8 mouse cellular contexts compared by ENCODE assay signal in genomic region chr7:3665215-3666114, GRCm38 (mm10). TPM values are rescaled to one million over a fixed set of nuclear protein-coding genes. Genes with fewer than 3 reads are reported as not detected.
DNase-seq lines count a peak whose midpoint lies in the region; ATAC-seq and TF ChIP-seq lines count a peak whose summit lies in the region.

Gene Leng1 (minus strand): TSS chr7:3665840.

- WGBS in bone marrow, adult 2 months: 2% methylated on average over 45 of the region's 45 CpGs
- WGBS in embryonic facial prominence, embryonic 15.5 days: 2% methylated on average over 45 of the region's 45 CpGs
- 4% methylated on average over 45 of the region's 45 CpGs for WGBS in limb, embryonic 14.5 days
- 4% methylated on average over 45 of the region's 45 CpGs for WGBS in midbrain, postnatal 0 days

- H3K4me3 ChIP-seq in bone marrow, adult 2 months (replicated peaks; ENCODE audit: control insufficient read depth, low read depth, low read length): peak within 1 kb of the TSS; percentile 86
- peak within 1 kb of the TSS; percentile 78 for H3K4me3 ChIP-seq in embryonic facial prominence, embryonic 15.5 days (replicated peaks)
- H3K4me3 ChIP-seq in limb, embryonic 14.5 days (replicated peaks; ENCODE audit: low read length): peak within 1 kb of the TSS; percentile 66
- peak within 1 kb of the TSS; percentile 64 for H3K4me3 ChIP-seq in midbrain, postnatal 0 days (ENCODE audit: low read depth, low read length)

- no peak for TF ChIP-seq CTCF in bone marrow, adult 2 months (IDR thresholded peaks at IDR 0.05; ENCODE audit: control insufficient read depth, insufficient read depth, low read length)
- no peak for TF ChIP-seq CTCF in midbrain, postnatal 0 days (IDR thresholded peaks at IDR 0.05)

- DNase-seq in 416B (ENCODE audit: low read depth): peak; percentile 99
- peak; percentile 99 for DNase-seq in heart, adult 8-10 months (ENCODE audit: low spot score)
- DNase-seq in kidney, adult 9 months: peak; percentile 99
- peak; percentile 99 for DNase-seq in limb, embryonic 14.5 days (ENCODE audit: low spot score)
- DNase-seq in midbrain, postnatal 0 days (ENCODE audit: low spot score): peak; percentile 99
- peak; percentile 84 to 86 for DNase-seq in spleen, postnatal 14 days (ENCODE audit: low spot score in 2 of 2)

- peak within 1 kb of the TSS; percentile 80 for H3K27ac ChIP-seq in bone marrow, adult 2 months (ENCODE audit: control insufficient read depth, insufficient read depth, low read depth, low read length, poor library complexity)
- peak within 1 kb of the TSS; percentile 95 for H3K27ac ChIP-seq in embryonic facial prominence, embryonic 15.5 days (replicated peaks)
- peak within 1 kb of the TSS; percentile 77 for H3K27ac ChIP-seq in limb, embryonic 14.5 days (replicated peaks; ENCODE audit: low read depth, low read length)
- H3K27ac ChIP-seq in midbrain, postnatal 0 days (ENCODE audit: low read depth, low read length): peak within 1 kb of the TSS; percentile 72

- H3K9ac ChIP-seq in embryonic facial prominence, embryonic 15.5 days: peak within 1 kb of the TSS; percentile 87
- H3K9ac ChIP-seq in limb, embryonic 14.5 days (ENCODE audit: low read depth, low read length, severe bottlenecking): peak within 1 kb of the TSS; percentile 73
- H3K9ac ChIP-seq in midbrain, postnatal 0 days (replicated peaks; ENCODE audit: low read length, poor library complexity, severe bottlenecking): peak within 1 kb of the TSS; percentile 70

- peaks cover 3% of the 10 kb centered on the region; the same call in 1 of the 2 replicates for H3K4me1 ChIP-seq in bone marrow, adult 2 months (ENCODE audit: control insufficient read depth, insufficient read depth, low read length)
- peaks cover 30% of the 10 kb centered on the region for H3K4me1 ChIP-seq in embryonic facial prominence, embryonic 15.5 days
- peaks cover 17% of the 10 kb centered on the region for H3K4me1 ChIP-seq in limb, embryonic 14.5 days (ENCODE audit: control insufficient read depth, insufficient read depth, low read length)
- peaks cover 5% of the 10 kb centered on the region; the same call in 1 of the 2 replicates for H3K4me1 ChIP-seq in midbrain, postnatal 0 days (ENCODE audit: insufficient read depth, low read length)

- H3K9me3 ChIP-seq in embryonic facial prominence, embryonic 15.5 days (replicated peaks): no peaks in the 10 kb centered on the region
- H3K9me3 ChIP-seq in limb, embryonic 14.5 days (ENCODE audit: control insufficient read depth, low read length): no peaks in the 10 kb centered on the region
- no peaks in the 10 kb centered on the region for H3K9me3 ChIP-seq in midbrain, postnatal 0 days (ENCODE audit: low read length)

- H3K36me3 ChIP-seq in embryonic facial prominence, embryonic 15.5 days: peaks cover 32% of the 10 kb centered on the region
- H3K36me3 ChIP-seq in limb, embryonic 14.5 days (ENCODE audit: control insufficient read depth, insufficient read depth, low read length): peaks cover 28% of the 10 kb centered on the region
- H3K36me3 ChIP-seq in midbrain, postnatal 0 days (ENCODE audit: insufficient read depth, low read length): peaks cover 16% of the 10 kb centered on the region

- TF ChIP-seq POLR2A in bone marrow, adult 2 months (IDR thresholded peaks at IDR 0.05; ENCODE audit: borderline replicate concordance, control insufficient read depth, low read depth, low read length): peak; percentile 84
- TF ChIP-seq POLR2A in limb, embryonic 14.5 days (IDR thresholded peaks at IDR 0.05; ENCODE audit: borderline replicate concordance, extremely low read depth, insufficient read depth, insufficient read length): peak; percentile 24; the same call in 1 of the 2 replicates

- H3K4me2 ChIP-seq in embryonic facial prominence, embryonic 15.5 days (replicated peaks): peak within 1 kb of the TSS; percentile 83
- peak within 1 kb of the TSS; percentile 72 for H3K4me2 ChIP-seq in limb, embryonic 14.5 days (replicated peaks; ENCODE audit: low read depth, low read length, severe bottlenecking)
- H3K4me2 ChIP-seq in midbrain, postnatal 0 days (ENCODE audit: low read depth, low read length, poor library complexity, severe bottlenecking): peak within 1 kb of the TSS; percentile 82

- peak; percentile 98 for ATAC-seq in embryonic facial prominence, embryonic 15.5 days (ENCODE audit: insufficient number of reproducible peaks, low FRiP score, low TSS enrichment, low read depth)
- ATAC-seq in limb, embryonic 14.5 days (ENCODE audit: low FRiP score, low read depth): peak; percentile 97
- peak; percentile 98 for ATAC-seq in midbrain, postnatal 0 days (ENCODE audit: low FRiP score)

- no peaks in the 10 kb centered on the region for H3K27me3 ChIP-seq in embryonic facial prominence, embryonic 15.5 days
- no peaks in the 10 kb centered on the region for H3K27me3 ChIP-seq in limb, embryonic 14.5 days (ENCODE audit: control insufficient read depth, insufficient read depth, low read length)
- H3K27me3 ChIP-seq in midbrain, postnatal 0 days (ENCODE audit: insufficient read depth, low read length): no peaks in the 10 kb centered on the region

RNA-seq across cellular contexts. Expression of gene Leng1, which starts in this region (rescaled TPM):
- polyA plus RNA-seq in bone marrow, adult 2 months (2011; ENCODE audit: insufficient read depth, insufficient read length, low replicate concordance, missing spikeins): 5.5 and 9.8 TPM in 2 replicates
- 20.1 and 22.3 TPM in 2 replicates for polyA plus RNA-seq in embryonic facial prominence, embryonic 15.5 days (2015; fragmentation: Nextera tagmentation; extraction: Ambion mirVana)
- total RNA-seq in heart, adult 8-10 months (2022): 10 to 100 TPM; 10.4 to 12.8 (median 11.8) TPM
- 6.0 and 10.5 TPM in 2 replicates for polyA plus RNA-seq in limb, embryonic 14.5 days (2012; rRNA removed)
- 12.6 and 14.6 TPM in 2 replicates for polyA plus RNA-seq in limb, embryonic 14.5 days (2014; fragmentation: Nextera tagmentation; extraction: Ambion mirVana)
- 5.2 and 7.2 TPM in 2 replicates for total RNA-seq in midbrain, postnatal 0 days (2014; rRNA removed)
- polyA plus RNA-seq in midbrain, postnatal 0 days (2015; fragmentation: Nextera tagmentation; extraction: Ambion mirVana): 11.2 and 12.1 TPM in 2 replicates

Comparison
In these comparisons a context has a peak if more than half of its experiments do, and no peak if none do; other contexts are left out.
1. Peak in every context shown above with its lines: DNase-seq, ATAC-seq, H3K4me3 ChIP-seq and H3K27ac ChIP-seq.